Mouse (Mus musculus) CH12.LX (cell line): ENCODE results near the gene Hnrnpd. TPM values are rescaled to one million over a fixed set of nuclear protein-coding genes. Genes with fewer than 3 reads are reported as not detected.

Experiments used
- DNase-seq: peaks from one replicate; pipeline ENCODE4 v3.0.0-alpha.2; 2013; ENCODE audit errors: extremely low read depth
- H3K27ac ChIP-seq: 2 replicates; pipeline ENCODE4 v1.5.1; 2012; ENCODE audit warnings: low read depth, mild to moderate bottlenecking, control low read depth, moderate library complexity; ENCODE audit not compliant: insufficient read depth
- H3K27me3 ChIP-seq: replicated peaks from 2 replicates; pipeline ENCODE3; 2012; ENCODE audit warnings: inconsistent platforms
- H3K36me3 ChIP-seq, 2 experiments: replicated peaks in 1 of 2; 2 replicates each; pipeline versions ENCODE3 to v1.6.1; 2012; ENCODE audit warnings: inconsistent platforms in 1 of 2, low read length in 1 of 2, mild to moderate bottlenecking in 1 of 2, mixed read lengths in 1 of 2, moderate library complexity in 1 of 2; ENCODE audit not compliant: control insufficient read depth in 1 of 2, insufficient read depth in 1 of 2
- H3K4me1 ChIP-seq, 2 experiments: 2 replicates each; pipeline ENCODE4 v1.6.1; 2012; ENCODE audit warnings: inconsistent platforms in 1 of 2, moderate library complexity in 1 of 2; ENCODE audit not compliant: insufficient read depth in 2 of 2, control insufficient read depth in 1 of 2
- H3K4me2 ChIP-seq: 2 replicates; pipeline ENCODE4 v1.6.1; 2012; ENCODE audit warnings: low read depth, mild to moderate bottlenecking, control low read depth; ENCODE audit not compliant: poor library complexity, insufficient read depth, severe bottlenecking
- H3K4me3 ChIP-seq, 3 experiments: fragments of 150-350 bp in 1 of 3; sonication (generic) in 1 of 3; replicated peaks in 1 of 3; 2 replicates each; pipeline versions ENCODE3 to v1.5.1; 2011 to 2012; ENCODE audit warnings: low read depth in 2 of 3, low read length in 2 of 3, mild to moderate bottlenecking in 2 of 3, moderate library complexity in 2 of 3, control low read depth in 1 of 3, improper control_type of control experiment in 1 of 3, inconsistent platforms in 1 of 3, mixed read lengths in 1 of 3; ENCODE audit not compliant: poor library complexity in 1 of 3
- H3K79me2 ChIP-seq: replicated peaks from 2 replicates; pipeline ENCODE4 v1.6.1; 2012; ENCODE audit warnings: mild to moderate bottlenecking, moderate library complexity; ENCODE audit not compliant: control insufficient read depth, poor library complexity, insufficient read depth, severe bottlenecking; ENCODE audit errors: extremely low read depth
- H3K9ac ChIP-seq: 2 replicates; pipeline ENCODE4 v1.6.1; 2012; ENCODE audit warnings: low read depth, mild to moderate bottlenecking, control low read depth, moderate library complexity; ENCODE audit not compliant: insufficient read depth
- H3K9me3 ChIP-seq: replicated peaks from 2 replicates; pipeline ENCODE3; 2012; ENCODE audit warnings: low read length, inconsistent platforms, mixed read lengths
- CTCF ChIP-seq, 2 experiments: IDR thresholded peaks in 1 of 2; conservative IDR thresholded peaks in 1 of 2; 2 replicates each; pipeline ENCODE4 v1.5.1; 2011 to 2012; ENCODE audit warnings: low read depth in 2 of 2, low read length in 2 of 2, improper control_type of control experiment in 1 of 2, inconsistent platforms in 1 of 2, mild to moderate bottlenecking in 1 of 2, moderate library complexity in 1 of 2
- ELF1 ChIP-seq: IDR thresholded peaks from 2 replicates; pipeline ENCODE4 v1.6.1; 2014; ENCODE audit warnings: low read depth, mild to moderate bottlenecking, inconsistent platforms, low read length, improper control_type of control experiment
- EP300 ChIP-seq: IDR thresholded peaks from 2 replicates; pipeline ENCODE4 v1.6.1; 2011; ENCODE audit warnings: low read length, improper control_type of control experiment
- ETS1 ChIP-seq: conservative IDR thresholded peaks from 2 replicates; pipeline ENCODE4 v1.6.1; 2012; ENCODE audit warnings: low read depth, mild to moderate bottlenecking, inconsistent platforms, low read length, improper control_type of control experiment, moderate library complexity
- GABPA ChIP-seq: IDR thresholded peaks from 2 replicates; pipeline ENCODE4 v1.6.1; 2012; ENCODE audit warnings: low read depth, low read length, improper control_type of control experiment, inconsistent platforms; ENCODE audit not compliant: insufficient replicate concordance
- IRF4 ChIP-seq: IDR thresholded peaks from 2 replicates; pipeline ENCODE4 v1.6.1; 2014; ENCODE audit warnings: low read depth, mild to moderate bottlenecking, inconsistent platforms, low read length, improper control_type of control experiment
- KAT2A ChIP-seq: IDR thresholded peaks from 2 replicates; pipeline ENCODE4 v1.6.1; 2012; ENCODE audit warnings: low read length, improper control_type of control experiment, inconsistent platforms; ENCODE audit not compliant: insufficient replicate concordance
- MAX ChIP-seq: IDR thresholded peaks from 2 replicates; pipeline ENCODE4 v1.6.1; 2011; ENCODE audit warnings: low read length, improper control_type of control experiment
- MAZ ChIP-seq: IDR thresholded peaks from 2 replicates; pipeline ENCODE4 v1.6.1; 2012; ENCODE audit warnings: low read depth, mild to moderate bottlenecking, inconsistent platforms, low read length, improper control_type of control experiment, moderate library complexity
- MEF2A ChIP-seq: IDR thresholded peaks from 2 replicates; pipeline ENCODE4 v1.6.1; 2014; ENCODE audit warnings: low read depth, mild to moderate bottlenecking, inconsistent platforms, low read length, improper control_type of control experiment, borderline replicate concordance
- MXI1 ChIP-seq: IDR thresholded peaks from 2 replicates; pipeline ENCODE4 v1.6.1; 2011; ENCODE audit warnings: mild to moderate bottlenecking, low read depth, low read length, improper control_type of control experiment
- MYC ChIP-seq: IDR thresholded peaks from 2 replicates; pipeline ENCODE4 v1.6.1; 2011; ENCODE audit warnings: low read depth, mild to moderate bottlenecking, improper control_type of control experiment, low read length
- NELFE ChIP-seq: IDR thresholded peaks from 2 replicates; pipeline ENCODE4 v1.6.1; 2011; ENCODE audit warnings: low read depth, low read length, improper control_type of control experiment
- NRF1 ChIP-seq: IDR thresholded peaks from 2 replicates; pipeline ENCODE4 v1.6.1; 2014; ENCODE audit warnings: low read depth, mild to moderate bottlenecking, inconsistent platforms, low read length, improper control_type of control experiment, moderate library complexity
- PAX5 ChIP-seq: IDR thresholded peaks from 2 replicates; pipeline ENCODE4 v1.6.1; 2012; ENCODE audit warnings: low read length, inconsistent platforms, mixed read lengths
- POLR2A ChIP-seq: IDR thresholded peaks from 2 replicates; pipeline ENCODE4 v1.6.1; 2011; ENCODE audit warnings: low read depth, mild to moderate bottlenecking, improper control_type of control experiment, low read length
- RAD21 ChIP-seq: IDR thresholded peaks from 2 replicates; pipeline ENCODE4 v1.6.1; 2011; ENCODE audit warnings: low read depth, mild to moderate bottlenecking, low read length, improper control_type of control experiment, moderate library complexity
- RCOR1 ChIP-seq: conservative IDR thresholded peaks from 2 replicates; pipeline ENCODE4 v1.6.1; 2012; ENCODE audit warnings: low read depth, mild to moderate bottlenecking, inconsistent platforms, low read length, improper control_type of control experiment
- SIN3A ChIP-seq: IDR thresholded peaks from 2 replicates; pipeline ENCODE4 v1.6.1; 2012; ENCODE audit warnings: low read length, improper control_type of control experiment, inconsistent platforms
- TBP ChIP-seq: conservative IDR thresholded peaks from 2 replicates; pipeline ENCODE4 v1.6.1; 2011; ENCODE audit warnings: low read depth, low read length, improper control_type of control experiment
- TCF12 ChIP-seq: IDR thresholded peaks from 2 replicates; pipeline ENCODE4 v1.6.1; 2014; ENCODE audit warnings: low read depth, mild to moderate bottlenecking, inconsistent platforms, low read length, improper control_type of control experiment
- USF1 ChIP-seq: IDR thresholded peaks from 2 replicates; pipeline ENCODE4 v1.6.1; 2014; ENCODE audit warnings: low read depth, mild to moderate bottlenecking, inconsistent platforms, low read length, improper control_type of control experiment
- USF2 ChIP-seq: conservative IDR thresholded peaks from 2 replicates; pipeline ENCODE4 v1.6.1; 2011; ENCODE audit warnings: low read depth, low read length, improper control_type of control experiment
- ZC3H11A ChIP-seq: IDR thresholded peaks from 2 replicates; pipeline ENCODE4 v1.6.1; 2012; ENCODE audit warnings: low read depth, mild to moderate bottlenecking, inconsistent platforms, low read length, improper control_type of control experiment
- ZMIZ1 ChIP-seq: IDR thresholded peaks from 2 replicates; pipeline ENCODE4 v1.6.1; 2012; ENCODE audit warnings: low read depth, mild to moderate bottlenecking, inconsistent platforms, low read length, improper control_type of control experiment
- dilution Hi-C: fragments of 300-500 bp; cut with MboI; formaldehyde crosslinking; loops from 2 replicates; pipeline ENCODE4 v1.14.3; 2020; ENCODE audit warnings: low sequenced_read_pairs; ENCODE audit not compliant: extremely low pct_unique_long_range_greater_than_20kb, extremely low pct_ligation_motif_present
- in situ Hi-C: fragments of 300-500 bp; cut with MboI; formaldehyde crosslinking; loops from 3 replicates; pipeline ENCODE4 v1.14.3; 2019; ENCODE audit warnings: low sequenced_read_pairs, low pct_ligation_motif_present, low pct_unique_long_range_greater_than_20kb, mixed read lengths
- polyA plus RNA-seq: library from polyadenylated mRNA; unstranded; fragments of >175 nt; gene quantifications from 2 replicates; pipeline ENCODE4 v1.2.1, GENCODE M21; 2012; ENCODE audit warnings: low read depth; ENCODE audit not compliant: insufficient read length
- total RNA-seq, 2 experiments: library from RNA; depleted of rRNA; stranded (reverse); fragments of 300-350 nt in 1 of 2; fragments of >200 nt in 1 of 2; gene quantifications; 2 replicates each; pipeline ENCODE4 v1.2.3; 2012 to 2014

Gene Hnrnpd
- total and polyA plus RNA-seq, 3 experiments = 19.0 to 319 (median 41.3) TPM

- Histone ChIP-seq H3K9ac (peak overlapping the region; percentile 26; the same call in 1 of the 2 replicates), H3K36me3 (peaks cover 7 to 37% of the 10 kb centered on the region in 2 experiments), H3K27me3 (no peaks in the 10 kb centered on the region), H3K4me3 (peak overlapping the region; percentile 29 to 74 (median 36)), H3K4me1 (peaks cover 6 to 29% of the 10 kb centered on the region in 2 experiments; a peak in 3 of 4 replicates), H3K27ac (no peak overlapping the region), H3K9me3 (peaks cover 3% of the 10 kb centered on the region), H3K79me2 (peaks cover 67% of the 10 kb centered on the region), H3K4me2 (peak overlapping the region; percentile 95; the same call in 1 of the 2 replicates)
- TF ChIP-seq TCF12 = no peak
- TF ChIP-seq USF1 = no peak
- no peak for TF ChIP-seq ELF1
- no peak for TF ChIP-seq USF2
- TF ChIP-seq POLR2A = no peak
- TF ChIP-seq GABPA = no peak
- TF ChIP-seq CTCF (conservative IDR thresholded peaks at IDR 0.05 in 1 of 2, IDR thresholded peaks at IDR 0.05 in 1 of 2; ENCODE audit: low read depth in 2 of 2, low read length in 2 of 2) = no peak
- no peak for TF ChIP-seq NELFE
- no peak for TF ChIP-seq MAZ
- TF ChIP-seq KAT2A = no peak
- TF ChIP-seq MXI1 = no peak
- no peak for TF ChIP-seq ZC3H11A
- no peak for TF ChIP-seq TBP
- no peak for TF ChIP-seq MYC
- no peak; the same call in 1 of the 2 replicates for TF ChIP-seq SIN3A
- TF ChIP-seq ZMIZ1 = no peak
- no peak for TF ChIP-seq IRF4
- TF ChIP-seq PAX5 = no peak
- DNase-seq = no peak
- in situ Hi-C loops (no loop called here), dilution Hi-C loops (no loop called here)
These were observed 3.0 kb downstream of the Hnrnpd start for GRCm38 (mm10) chr5:99975776-99976175.

GRCm38 (mm10) chr5:99975061-99975460, 3.7 kb downstream of the Hnrnpd start:
- H3K36me3 ChIP-seq = peaks cover 13 to 39% of the 10 kb centered on the region in 2 experiments
- in situ Hi-C loops = no loop called here
- no peak for DNase-seq
- peak overlapping the region; percentile 39; the same call in 1 of the 2 replicates for H3K9ac ChIP-seq
- no peaks in the 10 kb centered on the region for H3K9me3 ChIP-seq
- H3K4me3 ChIP-seq = peak overlapping the region in 2 of 3 experiments; percentile 15 to 23
- no peak overlapping the region for H3K27ac ChIP-seq
- dilution Hi-C loops = no loop called here
- peak overlapping the region; percentile 94 for H3K4me2 ChIP-seq
- no peaks in the 10 kb centered on the region for H3K27me3 ChIP-seq
- H3K4me1 ChIP-seq = peaks cover 6 to 31% of the 10 kb centered on the region in 2 experiments; a peak in 3 of 4 replicates
- TF ChIP-seq RCOR1 = no peak
- TF ChIP-seq ETS1 = no peak
- no peak for TF ChIP-seq SIN3A
- no peak for TF ChIP-seq GABPA
- no peak for TF ChIP-seq RAD21
- TF ChIP-seq MYC = no peak
- no peak for TF ChIP-seq MAX
- TF ChIP-seq NELFE = no peak
- no peak for TF ChIP-seq USF1
- TF ChIP-seq MEF2A = no peak
- no peak for TF ChIP-seq PAX5
- TF ChIP-seq NRF1 = no peak
- TF ChIP-seq EP300 = no peak
- peaks cover 73% of the 10 kb centered on the region for H3K79me2 ChIP-seq
